Mouse (Mus musculus) bone marrow, adult 2 months (tissue): ENCODE data around the gene Prpsap1.

ENCODE experiments used
- CTCF ChIP-seq: fragments of 200-500 bp; IDR thresholded peaks from 2 replicates; pipeline ENCODE4 v1.5.1; 2011; ENCODE audit warnings: low read length, control low read depth; ENCODE audit not compliant: control insufficient read depth, insufficient read depth
- POLR2A ChIP-seq: fragments of 200-500 bp; IDR thresholded peaks from 2 replicates; pipeline ENCODE4 v1.6.1; 2011; ENCODE audit warnings: low read depth, mild to moderate bottlenecking, control low read depth, low read length, borderline replicate concordance; ENCODE audit not compliant: control insufficient read depth

DNA sequence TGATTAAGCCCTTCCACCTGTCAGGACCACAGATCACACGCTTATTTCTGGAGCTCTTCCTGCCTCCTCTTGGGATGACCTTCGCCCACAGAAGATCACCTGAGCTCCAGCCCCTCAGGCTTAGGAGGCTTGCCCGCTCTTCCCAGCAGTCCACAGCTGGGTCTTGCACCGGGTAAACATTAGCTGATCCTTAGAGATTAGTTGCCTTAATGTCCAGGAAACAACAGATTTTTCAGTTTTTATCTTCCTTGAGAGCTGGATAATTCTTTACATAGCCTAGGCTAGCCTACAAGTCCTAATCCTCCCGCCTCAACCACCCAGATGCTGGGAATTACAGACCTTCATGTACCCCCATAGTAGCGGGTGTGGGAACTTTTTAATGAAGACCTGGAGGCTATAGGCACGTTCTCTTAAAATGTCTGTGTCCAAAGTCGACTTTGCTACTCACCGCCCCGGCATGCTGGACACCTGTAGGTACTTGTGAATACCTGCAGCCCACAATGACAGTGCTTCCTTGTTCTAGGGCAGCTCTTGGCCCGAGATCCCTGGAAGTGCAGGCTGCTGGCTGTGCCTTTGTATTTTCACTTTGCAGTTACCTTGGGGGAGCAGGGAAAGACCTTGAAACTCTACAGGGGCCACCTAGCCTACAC is 62.4 kb downstream of the Prpsap1 start:
- TF ChIP-seq CTCF (no peak), POLR2A (no peak)
